Mouse (Mus musculus) bone marrow, adult 2 months (tissue): Measurements from ENCODE around the gene Smyd3. TPM values are rescaled to one million over a fixed set of nuclear protein-coding genes. Genes with fewer than 3 reads are reported as not detected.

Source experiments
- H3K27ac ChIP-seq: fragments of 200-500 bp; 2 replicates; pipeline ENCODE4 v1.5.1; 2012; ENCODE audit warnings: low read depth, mild to moderate bottlenecking, control low read depth, inconsistent platforms, low read length; ENCODE audit not compliant: control insufficient read depth, poor library complexity, insufficient read depth
- H3K4me1 ChIP-seq: fragments of 200-500 bp; 2 replicates; pipeline ENCODE4 v1.6.1; 2011; ENCODE audit warnings: low read length; ENCODE audit not compliant: control insufficient read depth, insufficient read depth
- H3K4me3 ChIP-seq: fragments of 200-500 bp; replicated peaks from 2 replicates; pipeline ENCODE3; 2011; ENCODE audit warnings: mild to moderate bottlenecking, low read depth, low read length, control low read depth; ENCODE audit not compliant: control insufficient read depth
- CTCF ChIP-seq: fragments of 200-500 bp; IDR thresholded peaks from 2 replicates; pipeline ENCODE4 v1.5.1; 2011; ENCODE audit warnings: low read length, control low read depth; ENCODE audit not compliant: control insufficient read depth, insufficient read depth
- POLR2A ChIP-seq: fragments of 200-500 bp; IDR thresholded peaks from 2 replicates; pipeline ENCODE4 v1.6.1; 2011; ENCODE audit warnings: low read depth, mild to moderate bottlenecking, control low read depth, low read length, borderline replicate concordance; ENCODE audit not compliant: control insufficient read depth
- WGBS: fragments of 180-500 bp; shearing (Covaris S2); methylation state at CpG from one replicate; pipeline ENCODE4 v1.1.7; 2018; 5-methylcytosine and 5-hydroxymethylcytosine counted together
- polyA plus RNA-seq: library from polyadenylated mRNA; stranded (reverse); fragments of >200 nt; gene quantifications from 2 replicates; pipeline ENCODE4 v1.2.4, GENCODE M21; 2011; ENCODE audit warnings: low replicate concordance; ENCODE audit not compliant: missing spikeins, insufficient read depth, insufficient read length

The Smyd3 gene
- polyA plus RNA-seq, 1 experiment = 20.8 TPM

- TF ChIP-seq POLR2A = no peak
- TF ChIP-seq CTCF = no peak
- 91% methylated on average over 3 of the region's 3 CpGs for WGBS
- no peak overlapping the region for H3K27ac ChIP-seq
- H3K4me3 ChIP-seq = no peak overlapping the region
- no peaks in the 10 kb centered on the region for H3K4me1 ChIP-seq
Measured at GRCm38 (mm10) chr1:179250388-179250787, 267.5 kb downstream of the Smyd3 start.

GRCm38 (mm10) chr1:179243554-179243953 lies 274.3 kb downstream of the Smyd3 start:
- Histone ChIP-seq H3K4me1 (no peaks in the 10 kb centered on the region), H3K4me3 (no peak overlapping the region), H3K27ac (no peak overlapping the region)
- TF ChIP-seq CTCF (no peak), POLR2A (no peak)
- whole genome bisulfite sequencing = 85% methylated on average over 8 of the region's 8 CpGs

- 71% methylated on average over 6 of the region's 6 CpGs for WGBS
- Histone ChIP-seq H3K27ac (no peak overlapping the region), H3K4me1 (no peaks in the 10 kb centered on the region), H3K4me3 (no peak overlapping the region)
- TF ChIP-seq POLR2A (no peak), CTCF (no peak)
Measured at GRCm38 (mm10) chr1:179240663-179241279, 277.1 kb downstream of the Smyd3 start.

GRCm38 (mm10) chr1:179238639-179239038 lies 279.2 kb downstream of the Smyd3 start:
- no peak overlapping the region for H3K4me3 ChIP-seq
- no peak overlapping the region for H3K27ac ChIP-seq
- H3K4me1 ChIP-seq = no peaks in the 10 kb centered on the region
- TF ChIP-seq CTCF = no peak
- TF ChIP-seq POLR2A = no peak
- 80% methylated on average over 2 of the region's 2 CpGs for WGBS

GRCm38 (mm10) chr1:179237989-179238388 lies 279.9 kb downstream of the Smyd3 start:
- TF ChIP-seq CTCF (peak; percentile 8; the same call in 1 of the 2 replicates), POLR2A (no peak)
- Histone ChIP-seq H3K4me1 (no peaks in the 10 kb centered on the region), H3K27ac (no peak overlapping the region), H3K4me3 (no peak overlapping the region)
- WGBS = 51% methylated on average over 7 of the region's 7 CpGs

GRCm38 (mm10) chr1:179236217-179236840 lies 281.5 kb downstream of the Smyd3 start:
- no peaks in the 10 kb centered on the region for H3K4me1 ChIP-seq
- WGBS = 80% methylated on average over 8 of the region's 8 CpGs
- no peak overlapping the region for H3K27ac ChIP-seq
- H3K4me3 ChIP-seq = no peak overlapping the region
- TF ChIP-seq POLR2A = no peak
- no peak for TF ChIP-seq CTCF

- H3K4me3 ChIP-seq = no peak overlapping the region
- no peak for TF ChIP-seq POLR2A
- TF ChIP-seq CTCF = peak; percentile 51
- WGBS = 61% methylated on average over 13 of the region's 13 CpGs
- H3K27ac ChIP-seq = no peak overlapping the region
- no peaks in the 10 kb centered on the region; the same call in 1 of the 2 replicates for H3K4me1 ChIP-seq
Measured at GRCm38 (mm10) chr1:179231777-179232661, 285.8 kb downstream of the Smyd3 start.

GRCm38 (mm10) chr1:179229515-179229914 lies 288.3 kb downstream of the Smyd3 start:
- Histone ChIP-seq H3K4me3 (no peak overlapping the region), H3K27ac (no peak overlapping the region), H3K4me1 (no peaks in the 10 kb centered on the region; the same call in 1 of the 2 replicates)
- TF ChIP-seq CTCF (no peak), POLR2A (no peak)
- 55% methylated on average over 3 of the region's 3 CpGs for WGBS
